Mouse (Mus musculus) Patski (cell line): ENCODE data around the gene Tcf25. TPM values are rescaled to one million over a fixed set of nuclear protein-coding genes. Genes with fewer than 3 reads are reported as not detected.
"Not testable (repeated sequence)": the region's sequence is repeated elsewhere in the genome, so short reads cannot be mapped to it uniquely, and the experiment has no call there.

Source experiments
- ATAC-seq: fragments of 100-300 bp; one replicate; pipeline ENCODE4 v1.8.0; 2021
- CTCF ChIA-PET: fragments of 350-600 bp; sonication (Branson Sonifier 250); formaldehyde crosslinking; loops from one replicate; lab custom pipeline; 2022; ENCODE audit warnings: inconsistent platforms; lab: Charles Lee
- POLR2A ChIA-PET: fragments of 350-600 bp; sonication (Branson Sonifier 250); formaldehyde crosslinking; loops from one replicate; lab custom pipeline; 2022; ENCODE audit warnings: antibody characterized with exemption, inconsistent platforms; lab: Charles Lee
- DNase-seq: peaks from one replicate; pipeline ENCODE4 v3.0.0-alpha.2; 2011; ENCODE audit warnings: low read depth, low spot score
- H3K27me3 ChIP-seq: fragments of 371-371 bp; one replicate; pipeline ENCODE4 v1.5.1; 2021
- CTCF ChIP-seq: fragments of 100-300 bp; IDR thresholded peaks from one replicate; pipeline ENCODE4 v1.5.1; 2021
- in situ Hi-C: fragments of 300-500 bp; cut with MboI; formaldehyde crosslinking; loops from 3 replicates; pipeline ENCODE4 v1.11.1; 2018; ENCODE audit warnings: low pct_unique_long_range_greater_than_20kb, mixed read lengths
- polyA plus RNA-seq: library from polyadenylated mRNA; unstranded; gene quantifications from one replicate; pipeline ENCODE4 v1.2.3, GENCODE M21; 2021

The Tcf25 gene
- polyA plus RNA-seq, 1 experiment from 2014 or later = 232 TPM

DNA sequence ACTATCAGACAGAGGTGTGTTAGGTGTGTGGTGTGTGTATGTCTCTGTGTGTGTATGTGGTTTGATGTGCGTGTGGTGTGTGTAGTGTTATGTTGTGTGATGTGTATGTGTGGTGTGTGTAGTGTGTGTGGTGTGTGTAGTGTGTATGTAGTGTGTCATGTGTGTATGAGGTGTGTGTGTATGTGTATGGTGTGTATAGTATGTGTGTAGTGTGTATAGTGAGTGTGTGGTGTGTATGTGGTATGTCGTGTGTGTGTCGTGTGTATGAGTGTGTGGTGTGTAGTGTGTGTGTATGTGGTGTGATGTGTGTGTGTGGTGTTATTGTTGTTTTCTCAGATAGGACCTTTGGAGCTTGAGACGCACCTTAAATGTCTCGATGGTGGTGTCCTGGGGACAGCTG is 68.8 kb downstream of the Tcf25 start:
- no peak for ATAC-seq
- no peak for TF ChIP-seq CTCF
- ChIA-PET CTCF (interaction anchor here (1.1 to 2.0 kb wide), 6 partner anchors 10 to 72 kb away, joined by 3 to 7 read pairs (median 5); partner anchors contain the start of genes Mc1r and Tubb3), POLR2A (no interaction called here)
- H3K27me3 ChIP-seq = peaks cover 5% of the 10 kb centered on the region
- no peak for DNase-seq
- in situ Hi-C loops = no loop called here

DNA sequence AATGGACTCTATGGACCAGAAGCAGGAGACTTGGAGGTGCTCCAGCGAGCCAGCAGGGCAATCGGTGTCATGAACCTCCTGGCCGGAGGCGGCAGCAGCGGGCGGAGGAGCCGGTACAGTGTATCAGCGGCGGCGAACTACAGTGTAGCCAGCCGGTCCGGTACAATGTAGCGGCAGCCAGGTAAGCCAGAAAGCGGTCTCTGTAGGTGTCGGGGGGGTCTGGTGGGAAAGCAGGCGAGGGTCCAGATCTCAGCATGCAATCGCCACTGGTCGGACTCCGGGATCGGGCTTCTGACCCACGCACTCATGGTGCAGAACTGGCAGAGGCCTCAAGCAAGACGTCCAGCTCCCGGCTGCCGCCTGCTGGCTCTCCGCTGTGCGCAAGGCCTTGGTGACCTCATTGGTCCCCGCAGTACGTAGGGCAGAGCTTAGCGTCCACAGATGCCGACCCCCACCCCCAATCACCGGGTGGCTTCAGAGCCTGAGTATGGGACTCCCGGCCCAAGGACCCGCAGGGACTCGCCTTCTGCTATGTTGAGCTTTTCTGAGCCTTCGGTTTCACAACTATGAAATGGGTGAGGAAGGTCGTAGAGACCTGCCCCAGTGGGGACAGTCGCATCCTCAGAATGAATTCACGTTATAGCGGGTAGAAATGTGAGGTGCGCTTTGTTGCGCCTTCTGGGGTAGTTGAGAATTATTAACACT is 69.5 kb downstream of the Tcf25 start:
- TF ChIP-seq CTCF = peak; percentile 98
- peaks cover 5% of the 10 kb centered on the region for H3K27me3 ChIP-seq
- in situ Hi-C loops = no loop called here
- ATAC-seq (peak; percentile 85), DNase-seq (peak; percentile 84)
- CTCF ChIA-PET = interaction anchor here (0.8 to 2.0 kb wide), 11 partner anchors 9 to 72 kb away, joined by 3 to 7 read pairs (median 4); partner anchors contain the start of genes Mc1r, Tcf25 and Tubb3
- POLR2A ChIA-PET = no interaction called here

GRCm38 (mm10) chr8:123443576-123443921 is 70.0 kb downstream of the Tcf25 start:
- no peak for ATAC-seq
- CTCF ChIA-PET = interaction anchor here (0.8 to 2.0 kb wide), 10 partner anchors 9 to 71 kb away, joined by 3 to 7 read pairs (median 4); partner anchors contain the start of genes Mc1r, Tcf25 and Tubb3
- TF ChIP-seq CTCF = no peak
- POLR2A ChIA-PET = interaction anchor here (0.5 to 0.9 kb wide), 2 partner anchors 12 to 31 kb away, joined by 3 read pairs; no protein-coding TSS in a partner anchor
- H3K27me3 ChIP-seq = peaks cover 3% of the 10 kb centered on the region
- in situ Hi-C loops = no loop called here
- no peak for DNase-seq

DNA sequence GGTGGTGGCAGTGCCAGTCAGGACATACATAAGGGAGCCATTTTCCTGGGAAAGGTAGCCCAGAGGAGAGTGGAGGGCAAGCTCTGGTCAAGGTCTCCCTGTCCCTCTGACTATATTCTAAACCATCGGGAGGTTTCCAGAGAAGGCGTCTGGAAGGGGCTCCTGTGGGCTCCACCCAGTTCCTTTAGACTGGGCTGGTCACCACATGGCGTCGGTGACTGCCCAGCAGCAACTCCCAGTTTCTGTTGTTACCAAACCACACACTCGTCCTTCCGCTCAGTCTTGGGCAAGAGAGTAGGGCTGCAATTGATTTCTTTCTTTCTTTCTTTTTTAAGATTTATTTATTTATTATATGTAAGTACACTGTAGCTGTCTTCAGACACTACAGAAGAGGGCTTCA is 70.6 kb downstream of the Tcf25 start:
- no peaks in the 10 kb centered on the region for H3K27me3 ChIP-seq
- in situ Hi-C loops = no loop called here
- TF ChIP-seq CTCF = no peak
- DNase-seq (no peak), ATAC-seq (no peak)
- ChIA-PET POLR2A (interaction anchor here (0.5 to 0.9 kb wide), 2 partner anchors 11 to 31 kb away, joined by 3 read pairs; no protein-coding TSS in a partner anchor), CTCF (interaction anchor here (1.3 to 1.4 kb wide), 2 partner anchors 10 to 70 kb away, joined by 3 to 4 read pairs; partner anchors contain the start of gene Tcf25)

GRCm38 (mm10) chr8:123445981-123446380 is 72.4 kb downstream of the Tcf25 start:
- in situ Hi-C loops = no loop called here
- TF ChIP-seq CTCF = no peak
- CTCF ChIA-PET = no interaction called here
- ATAC-seq (no peak), DNase-seq (no peak)
- POLR2A ChIA-PET = no interaction called here
- no peaks in the 10 kb centered on the region for H3K27me3 ChIP-seq

GRCm38 (mm10) chr8:123446799-123447198 is 73.2 kb downstream of the Tcf25 start:
- no peak for TF ChIP-seq CTCF
- in situ Hi-C loops = no loop called here
- ATAC-seq (no peak), DNase-seq (no peak)
- H3K27me3 ChIP-seq = no peaks in the 10 kb centered on the region
- ChIA-PET POLR2A (no interaction called here), CTCF (no interaction called here)

- in situ Hi-C loops = no loop called here
- no peak for ATAC-seq
- TF ChIP-seq CTCF = no peak
- ChIA-PET CTCF (no interaction called here), POLR2A (no interaction called here)
- H3K27me3 ChIP-seq = no peaks in the 10 kb centered on the region
- no peak for DNase-seq
Observed at GRCm38 (mm10) chr8:123450783-123451182, 77.2 kb downstream of the Tcf25 start.

DNA sequence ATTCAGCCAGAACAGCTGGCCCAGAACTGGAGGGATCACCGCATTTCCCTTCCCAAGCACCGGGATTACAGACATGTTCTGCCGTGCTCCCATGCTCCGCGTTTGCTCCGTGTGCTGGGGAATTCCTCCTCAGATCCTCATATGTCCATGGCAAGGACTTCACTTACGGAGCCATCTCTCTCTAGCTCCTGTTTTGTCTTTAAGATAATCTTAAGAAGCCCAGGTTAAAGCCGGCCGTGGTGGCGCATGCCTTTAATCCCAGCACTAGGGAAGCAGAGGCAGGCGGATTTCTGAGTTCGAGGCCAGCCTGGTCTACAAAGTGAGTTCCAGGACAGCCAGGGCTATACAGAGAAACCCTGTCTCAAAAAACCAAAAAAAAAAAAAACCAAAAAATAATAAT is 78.2 kb downstream of the Tcf25 start:
- DNase-seq, H3K27me3 ChIP-seq, in situ Hi-C loops, ATAC-seq, POLR2A ChIA-PET: not testable (repeated sequence)
- CTCF ChIA-PET = interaction anchor here (1.3 kb wide), 1 partner anchor 9 kb away, joined by 5 read pairs; no protein-coding TSS in a partner anchor

GRCm38 (mm10) chr8:123452149-123452548 is 78.6 kb downstream of the Tcf25 start:
- TF ChIP-seq CTCF = no peak
- DNase-seq = no peak
- ChIA-PET POLR2A (no interaction called here), CTCF (interaction anchor here (1.3 kb wide), 1 partner anchor 9 kb away, joined by 5 read pairs; no protein-coding TSS in a partner anchor)
- in situ Hi-C loops = no loop called here
- ATAC-seq = no peak
- no peaks in the 10 kb centered on the region for H3K27me3 ChIP-seq

DNA sequence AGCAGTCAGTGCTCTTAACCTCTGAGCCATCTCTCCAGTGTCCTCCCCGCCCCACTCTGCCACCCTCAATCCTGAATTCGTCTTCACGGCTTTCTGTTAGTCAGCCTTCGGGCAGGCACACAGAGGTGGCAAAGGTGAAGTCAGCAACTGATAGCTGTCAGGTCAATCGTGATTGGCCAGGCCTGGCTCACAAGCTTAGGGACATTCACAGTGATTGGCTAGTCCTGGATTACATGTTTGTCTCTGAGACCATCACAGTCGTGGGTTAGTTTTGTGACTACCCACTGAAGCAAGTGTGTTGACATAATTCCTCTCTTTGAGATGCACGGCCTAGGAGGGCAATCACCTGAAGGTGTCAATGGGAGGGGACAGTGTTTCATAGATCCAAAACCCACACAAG is 79.7 kb downstream of the Tcf25 start:
- no peak for DNase-seq
- POLR2A ChIA-PET = no interaction called here
- ATAC-seq = no peak
- TF ChIP-seq CTCF = no peak
- no peaks in the 10 kb centered on the region for H3K27me3 ChIP-seq
- CTCF ChIA-PET = interaction anchor here (1.0 kb wide), 1 partner anchor 10 kb away, joined by 3 read pairs; no protein-coding TSS in a partner anchor
- in situ Hi-C loops = no loop called here

Other genes with a start within 250 kb of the Tcf25 start
- gene Sult5a1, start 215.4 kb upstream of the Tcf25 start, polyA plus RNA-seq = 0.05 TPM
- not detected for gene Dpep1, start 187.5 kb upstream of the Tcf25 start, polyA plus RNA-seq
- gene Chmp1a, start 161.0 kb upstream of the Tcf25 start, polyA plus RNA-seq = 133 TPM
- 5.4 TPM for gene Spata33, start 160.9 kb upstream of the Tcf25 start, polyA plus RNA-seq
- gene Cdk10, start 148.9 kb upstream of the Tcf25 start, polyA plus RNA-seq = 55.8 TPM
- gene Spata2l, start 137.5 kb upstream of the Tcf25 start, polyA plus RNA-seq = 4.7 TPM
- gene Zfp276, start 119.6 kb upstream of the Tcf25 start, polyA plus RNA-seq = 22.3 TPM
- 22.1 TPM for gene Vps9d1, start 119.4 kb upstream of the Tcf25 start, polyA plus RNA-seq
- gene Fanca, start 55.2 kb upstream of the Tcf25 start, polyA plus RNA-seq = 28.5 TPM
- 7.1 TPM for gene Spire2, start 41.0 kb upstream of the Tcf25 start, polyA plus RNA-seq
- 0.05 TPM for gene Mc1r, start 33.4 kb downstream of the Tcf25 start, polyA plus RNA-seq
- 3.9 TPM for gene Tubb3, start 37.7 kb downstream of the Tcf25 start, polyA plus RNA-seq
- 38.9 TPM for gene Def8, start 49.8 kb downstream of the Tcf25 start, polyA plus RNA-seq
- gene Afg3l1, start 104.2 kb downstream of the Tcf25 start, polyA plus RNA-seq = 63.4 TPM
- gene Dbndd1, start 141.7 kb downstream of the Tcf25 start, polyA plus RNA-seq = 12.1 TPM
- 55.7 TPM for gene Gas8, start 145.1 kb downstream of the Tcf25 start, polyA plus RNA-seq